Mouse (Mus musculus): ENCODE results near the gene Prkar1b.

The Prkar1b gene

DNA sequence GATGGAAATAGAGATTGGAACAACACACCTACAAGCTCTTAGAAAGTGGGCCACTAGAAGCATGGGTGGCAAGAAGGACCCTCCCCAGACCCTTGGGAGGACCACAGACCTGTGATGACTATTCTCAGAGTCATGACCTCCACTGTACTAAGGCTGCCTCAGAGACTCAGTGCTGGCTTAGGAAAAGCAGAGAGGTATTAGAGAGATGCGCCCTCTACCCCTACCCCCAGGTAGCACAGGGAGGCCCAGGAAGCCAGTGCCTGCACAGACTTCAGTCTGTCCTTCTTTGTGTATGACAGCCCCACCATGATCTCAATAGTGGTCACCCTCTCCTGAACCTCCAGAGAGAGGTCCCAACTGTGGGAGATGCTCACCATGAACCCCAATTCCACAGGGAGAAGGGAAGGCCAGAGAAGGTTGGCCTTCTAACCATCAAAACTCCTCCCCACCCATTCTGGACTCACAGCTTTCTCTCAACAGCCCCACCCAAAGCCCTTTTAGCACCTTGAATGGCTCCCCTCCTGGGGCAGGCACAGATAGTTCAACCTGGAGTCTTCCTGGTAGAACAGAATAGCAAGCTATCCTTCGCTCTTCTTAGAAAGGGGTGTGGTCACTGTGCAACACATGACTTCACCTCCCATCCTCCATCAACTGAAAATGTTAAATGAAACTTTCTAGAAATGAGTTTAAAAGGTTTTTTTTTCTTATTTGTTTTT is 39.5 kb downstream of the Prkar1b start:
- DNase-seq (ENCODE audit: low read depth, low spot score), result no peak

DNA sequence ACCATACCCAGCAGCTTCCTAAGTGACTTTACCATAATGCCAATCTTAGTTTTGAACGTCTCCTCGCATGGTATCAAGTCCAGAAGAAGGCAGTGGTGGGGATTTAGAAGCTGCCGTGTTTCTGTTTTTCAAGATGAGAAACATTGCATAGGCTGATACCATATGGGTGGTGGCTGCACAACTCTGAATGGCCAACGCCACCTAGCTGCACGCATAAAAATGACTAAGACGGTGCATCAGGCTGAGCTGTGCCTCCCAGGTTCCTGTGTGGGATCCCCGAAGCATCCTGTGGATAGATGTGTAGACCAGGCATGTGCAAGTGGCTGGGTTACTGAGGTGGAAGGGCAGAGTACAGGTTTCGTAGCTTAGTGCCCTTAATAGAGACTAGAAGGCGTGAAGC is 42.0 kb downstream of the Prkar1b start:
- no peak for DNase-seq (ENCODE audit: low read depth, low spot score)

- DNase-seq (ENCODE audit: low read depth, low spot score), result no peak
These were observed 48.0 kb downstream of the Prkar1b start for GRCm38 (mm10) chr5:139101783-139102182.

- DNase-seq (ENCODE audit: low read depth, low spot score), result no peak
These were observed 50.5 kb downstream of the Prkar1b start for GRCm38 (mm10) chr5:139098991-139099972.

DNA sequence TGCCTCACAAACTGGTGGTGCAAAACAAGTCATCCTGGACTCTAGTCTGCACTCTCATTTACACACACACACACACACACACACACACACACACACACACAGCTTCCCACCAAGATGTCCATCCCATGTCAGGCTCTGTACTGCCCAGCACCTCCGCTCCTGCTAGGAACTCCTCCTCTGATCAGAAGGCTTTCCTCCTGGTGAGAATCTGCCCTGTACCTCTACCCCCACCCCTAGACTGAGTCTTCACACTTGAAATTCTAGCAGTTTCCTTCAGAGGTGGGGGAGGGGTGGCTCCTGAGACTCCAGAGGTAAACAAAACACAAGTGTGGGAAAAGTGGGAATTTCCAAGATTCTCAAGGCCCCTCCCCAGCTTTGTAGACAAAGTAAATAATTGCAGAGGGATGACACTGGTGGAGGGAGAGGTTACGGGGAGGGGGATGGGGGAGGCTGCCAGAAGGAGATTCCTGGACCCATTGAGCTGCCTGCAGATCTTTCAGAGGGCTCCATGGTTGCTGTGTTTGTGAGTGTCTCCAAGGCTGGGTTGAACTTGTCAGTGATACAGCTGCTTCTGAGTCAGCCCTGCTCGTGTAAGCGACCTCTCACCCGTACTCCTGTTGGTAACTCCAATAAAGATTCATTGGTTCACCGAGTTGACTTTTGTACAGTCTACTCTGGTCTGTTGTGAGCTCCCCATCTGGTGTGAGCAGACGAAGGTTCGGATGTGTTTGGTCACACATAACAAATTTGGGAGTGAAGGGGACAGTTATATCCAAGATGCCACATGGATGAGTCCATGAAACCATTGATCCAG is 54.3 kb downstream of the Prkar1b start:
- no peak for DNase-seq (ENCODE audit: low read depth, low spot score)

- DNase-seq (ENCODE audit: low read depth, low spot score), result no peak
These were observed 56.3 kb downstream of the Prkar1b start for GRCm38 (mm10) chr5:139093534-139093933.

- DNase-seq (ENCODE audit: low read depth, low spot score), result no peak
These were observed 58.1 kb downstream of the Prkar1b start for GRCm38 (mm10) chr5:139091713-139092112.

GRCm38 (mm10) chr5:139090162-139090561 is 59.6 kb downstream of the Prkar1b start:
- DNase-seq (ENCODE audit: low read depth, low spot score), result no peak

DNA sequence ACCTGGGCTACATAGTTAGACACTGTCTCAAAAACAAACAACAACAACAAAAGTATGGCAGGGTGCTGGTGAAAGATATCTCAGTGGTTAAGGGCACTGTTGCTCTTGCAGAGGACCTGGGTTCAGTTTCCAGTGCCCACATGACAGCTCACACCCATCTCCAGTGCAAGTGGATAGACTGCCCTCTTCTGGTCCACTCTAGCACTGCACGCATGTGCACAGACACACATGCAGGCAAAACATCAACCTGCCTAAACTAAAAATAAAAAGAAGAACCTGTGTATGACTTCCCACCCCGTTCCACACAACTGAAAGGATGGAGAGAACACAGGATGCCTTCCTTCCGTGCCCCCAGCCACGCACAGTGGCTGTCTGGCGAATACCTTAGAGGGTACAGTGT is 61.6 kb downstream of the Prkar1b start:
- no peak for DNase-seq (ENCODE audit: low read depth, low spot score)

GRCm38 (mm10) chr5:139084831-139085519 is 64.8 kb downstream of the Prkar1b start:
- no peak for DNase-seq (ENCODE audit: low read depth, low spot score)

- DNase-seq (ENCODE audit: low read depth, low spot score), result no peak
These were observed 65.5 kb downstream of the Prkar1b start for GRCm38 (mm10) chr5:139084302-139084701.

DNA sequence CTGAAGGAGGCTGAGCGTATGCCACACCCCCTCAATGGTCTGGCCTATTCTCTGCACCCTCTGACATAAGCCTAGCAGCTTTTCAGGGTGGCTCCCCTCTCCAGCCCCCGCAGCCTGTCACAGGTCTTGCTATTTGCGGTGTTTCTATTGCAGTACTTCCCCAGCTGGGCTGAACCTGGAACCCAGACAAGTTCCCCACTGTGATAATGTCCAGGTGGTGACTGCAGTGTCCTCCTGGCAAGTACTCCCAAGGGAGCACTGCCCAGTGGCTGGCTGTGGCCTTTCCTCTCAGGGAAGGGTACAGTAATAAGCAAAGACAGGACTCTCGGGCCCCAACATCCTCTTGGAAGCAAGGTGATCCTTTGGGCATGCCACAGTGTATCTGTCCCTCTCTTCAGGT is 66.0 kb downstream of the Prkar1b start:
- no peak for DNase-seq (ENCODE audit: low read depth, low spot score)

GRCm38 (mm10) chr5:139081370-139081769 is 68.4 kb downstream of the Prkar1b start:
- DNase-seq (ENCODE audit: low read depth, low spot score), result no peak

DNA sequence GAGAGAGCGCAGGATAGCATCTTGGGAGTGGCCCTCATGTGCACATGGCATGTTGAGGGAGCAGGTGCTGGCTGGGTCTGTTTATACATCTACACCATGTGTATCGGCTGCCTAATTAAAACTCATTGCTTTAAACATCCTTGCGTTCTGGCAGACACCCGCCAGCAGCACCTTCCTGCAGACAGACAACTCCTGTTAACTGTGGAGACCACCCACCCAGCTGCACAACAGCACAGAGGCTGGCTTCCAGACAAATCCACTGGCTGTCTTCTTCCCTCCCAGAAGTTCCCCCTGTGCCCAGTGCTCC is 71.7 kb downstream of the Prkar1b start:
- no peak for DNase-seq (ENCODE audit: low read depth, low spot score)

DNA sequence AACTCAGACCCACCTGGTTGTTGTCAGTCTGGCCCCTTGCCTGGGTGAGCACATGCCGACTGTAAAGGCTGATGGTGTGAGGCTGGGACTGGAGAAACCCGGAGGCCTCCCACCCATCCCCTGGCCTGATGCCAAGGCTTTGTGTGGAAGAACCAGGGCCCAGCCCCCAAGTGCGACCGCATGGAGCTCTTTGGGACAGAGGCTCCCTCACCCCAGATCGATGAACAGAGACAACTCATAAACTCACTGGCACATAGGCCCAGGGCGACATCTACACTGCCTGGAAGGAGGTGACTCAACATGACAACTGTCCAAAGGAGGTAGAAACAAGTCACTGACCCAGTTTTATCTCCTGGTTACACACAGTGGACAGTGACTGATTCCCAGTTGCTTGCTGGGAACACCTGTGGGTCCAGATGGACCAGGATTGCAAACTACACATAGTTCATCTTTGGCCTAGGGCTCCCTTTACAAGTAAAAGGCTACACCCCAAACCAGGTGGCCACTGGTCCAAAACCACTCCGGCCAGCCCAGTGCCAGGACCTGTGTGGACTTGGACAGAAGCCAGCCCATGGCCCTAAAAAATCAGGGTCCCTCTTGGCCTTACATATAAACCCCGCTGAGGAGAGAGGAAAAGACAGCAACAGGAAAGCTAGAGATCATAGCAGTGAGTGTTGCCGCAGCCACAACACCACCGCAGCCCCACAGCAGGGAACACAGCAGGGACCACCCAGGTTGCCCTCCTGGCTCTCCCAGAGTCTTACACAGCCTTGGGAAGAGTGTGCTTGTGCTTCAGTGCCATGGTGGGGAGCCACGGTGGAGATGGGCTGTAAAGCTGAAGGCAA is 72.3 kb downstream of the Prkar1b start:
- no peak for DNase-seq (ENCODE audit: low read depth, low spot score)

DNA sequence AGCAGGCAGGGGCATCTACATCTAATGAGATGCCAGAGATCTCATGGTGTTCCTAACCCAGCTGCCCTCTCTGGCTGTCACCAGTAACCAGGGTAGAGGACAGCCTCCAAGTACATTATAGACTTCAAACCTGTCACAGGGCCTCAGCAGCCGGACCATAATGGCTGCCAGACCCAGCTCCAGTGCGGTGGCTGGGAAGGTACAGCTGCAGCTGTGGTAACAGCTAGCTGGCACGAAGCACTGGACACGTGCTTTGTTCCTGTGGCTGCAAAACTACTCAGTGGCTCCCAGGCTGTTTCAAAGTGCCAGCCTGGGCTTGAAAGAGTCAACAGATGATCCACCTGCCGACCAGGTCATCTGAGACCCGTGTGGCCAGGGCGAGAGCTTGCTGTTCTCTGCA is 73.4 kb downstream of the Prkar1b start:
- DNase-seq (ENCODE audit: low read depth, low spot score), result no peak

GRCm38 (mm10) chr5:139075791-139076190 is 74.0 kb downstream of the Prkar1b start:
- no peak for DNase-seq (ENCODE audit: low read depth, low spot score)

DNA sequence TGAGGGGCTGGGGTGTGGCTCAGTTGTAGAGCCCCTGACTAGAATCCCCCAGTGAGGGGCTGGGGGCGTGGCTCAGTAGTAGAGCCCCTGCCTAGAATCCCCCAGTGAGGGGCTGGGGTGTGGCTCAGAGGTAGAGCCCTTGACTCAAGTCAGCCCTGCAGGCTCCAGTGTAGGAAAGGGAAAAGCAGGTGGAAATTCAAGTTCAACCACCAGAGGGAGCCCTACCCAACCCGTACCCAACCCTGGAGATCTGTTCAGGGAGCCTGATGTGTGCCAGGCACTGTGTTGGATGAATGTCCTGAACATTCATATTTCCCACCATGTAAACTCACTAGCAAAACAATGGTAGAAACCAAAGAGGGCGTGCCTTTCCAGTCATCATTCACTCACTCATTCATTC is 74.7 kb downstream of the Prkar1b start:
- peak; percentile 28 for DNase-seq (ENCODE audit: low read depth, low spot score)

- DNase-seq (ENCODE audit: low read depth, low spot score), result no peak
These were observed 75.8 kb downstream of the Prkar1b start for GRCm38 (mm10) chr5:139073977-139074376.

- no peak for DNase-seq (ENCODE audit: low read depth, low spot score)
These were observed 76.9 kb downstream of the Prkar1b start for GRCm38 (mm10) chr5:139072866-139073265.

Measured in retina, postnatal 7 days (tissue).